Mouse (Mus musculus) liver, embryonic 15.5 days (tissue): Measurements from ENCODE around the gene Atf5. TPM values are rescaled to one million over a fixed set of nuclear protein-coding genes. Genes with fewer than 3 reads are reported as not detected.

ENCODE experiments used
- ATAC-seq: fragments of 200-750 bp; cut with Nextera tagmentation; 2 replicates; pipeline ENCODE4 v1.8.0; 2017; ENCODE audit warnings: moderate number of reproducible peaks, mild to moderate bottlenecking, moderate library complexity; ENCODE audit not compliant: insufficient read depth
- H3K27ac ChIP-seq: fragments of 300-500 bp; sonication (generic); replicated peaks from 2 replicates; pipeline ENCODE4 v1.5.1; 2015; ENCODE audit warnings: mild to moderate bottlenecking, inconsistent platforms
- H3K27me3 ChIP-seq: fragments of 300-500 bp; sonication (generic); 2 replicates; pipeline ENCODE4 v1.6.1; 2015; ENCODE audit warnings: mild to moderate bottlenecking, inconsistent platforms
- H3K36me3 ChIP-seq: fragments of 300-500 bp; sonication (generic); replicated peaks from 2 replicates; pipeline ENCODE4 v1.6.1; 2015; ENCODE audit warnings: moderate library complexity, mild to moderate bottlenecking, inconsistent platforms
- H3K4me1 ChIP-seq: fragments of 300-500 bp; sonication (generic); replicated peaks from 2 replicates; pipeline ENCODE4 v1.6.1; 2015; ENCODE audit warnings: inconsistent platforms
- H3K4me2 ChIP-seq: fragments of 300-500 bp; sonication (generic); 2 replicates; pipeline ENCODE4 v1.6.1; 2015; ENCODE audit warnings: moderate library complexity, mild to moderate bottlenecking, inconsistent platforms
- H3K4me3 ChIP-seq: fragments of 300-500 bp; sonication (generic); replicated peaks from 2 replicates; pipeline ENCODE4 v1.5.1; 2015; ENCODE audit warnings: mild to moderate bottlenecking, inconsistent platforms
- H3K9ac ChIP-seq: fragments of 300-500 bp; sonication (generic); 2 replicates; pipeline ENCODE4 v1.6.1; 2015; ENCODE audit warnings: moderate library complexity, mild to moderate bottlenecking, inconsistent platforms
- H3K9me3 ChIP-seq: fragments of 300-500 bp; sonication (generic); replicated peaks from 2 replicates; pipeline ENCODE4 v1.6.1; 2016; ENCODE audit warnings: inconsistent platforms
- WGBS: fragments of 180-500 bp; shearing (Covaris S2); methylation state at CpG from one replicate; pipeline ENCODE4 v1.1.7; 2015; ENCODE audit warnings: mixed read lengths; ENCODE audit not compliant: insufficient replicate concordance; 5-methylcytosine and 5-hydroxymethylcytosine counted together
- polyA plus RNA-seq: library from polyadenylated mRNA; unstranded; fragments of >200 nt; fragmentation: Nextera tagmentation; extraction: Ambion mirVana; gene quantifications from 2 replicates; pipeline ENCODE4 v1.2.1, GENCODE M21; 2015

The Atf5 gene
- polyA plus RNA-seq, 1 experiment from 2014 or later, result 7.5 TPM

DNA sequence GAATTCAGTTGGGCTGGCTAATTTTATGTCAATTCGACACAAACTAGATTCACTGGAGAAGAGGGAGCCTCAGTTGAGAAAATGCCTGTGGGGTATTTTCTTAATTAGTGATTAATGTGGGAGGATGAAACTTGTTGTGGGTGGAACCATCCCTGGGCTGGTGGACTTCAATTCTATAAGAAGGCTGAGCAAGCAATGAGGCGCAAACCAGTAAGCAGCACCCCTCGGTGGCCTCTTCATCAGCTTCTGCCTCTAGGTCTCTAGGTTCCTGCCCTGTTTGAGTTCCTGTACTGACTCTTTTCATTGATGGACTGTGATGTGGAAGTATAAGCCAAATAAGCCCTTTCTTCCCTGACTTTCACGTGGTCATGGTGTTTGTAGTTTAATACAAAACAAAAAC lies 6.1 kb downstream of the Atf5 start:
- Histone ChIP-seq H3K4me2 (no peak overlapping the region), H3K27me3 (0 out of 2 replicates have a peak, but pooled peaks cover 3% of the 10 kb centered on the region), H3K9me3 (no peaks in the 10 kb centered on the region), H3K36me3 (peaks cover 10% of the 10 kb centered on the region; the same call in 1 of the 2 replicates), H3K27ac (no peak overlapping the region), H3K9ac (no peak overlapping the region), H3K4me1 (peaks cover 14% of the 10 kb centered on the region), H3K4me3 (no peak overlapping the region)
- 67% methylated on average over 4 of the region's 4 CpGs for WGBS
- ATAC-seq, result no peak

DNA sequence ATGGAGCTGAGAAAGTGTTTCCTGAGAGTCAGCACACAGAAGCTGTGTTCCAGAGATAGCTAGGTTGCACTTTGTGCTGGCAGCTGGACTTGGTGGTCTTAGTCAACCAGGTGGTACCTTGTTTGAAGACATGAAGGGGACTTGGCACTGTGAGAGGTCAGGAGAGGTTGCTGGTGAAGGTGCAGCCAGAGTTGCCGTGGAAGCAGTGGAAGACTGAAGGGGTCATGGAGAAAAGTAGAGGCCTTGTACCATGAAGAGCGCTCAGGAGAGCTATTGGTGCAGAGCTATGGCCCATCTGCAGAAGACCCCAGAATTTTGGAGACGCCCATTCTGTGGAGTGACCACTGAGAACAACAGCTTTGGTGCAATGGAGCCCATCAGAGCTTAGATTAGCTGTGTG lies 7.0 kb downstream of the Atf5 start:
- no peak for ATAC-seq
- no peak overlapping the region for H3K4me3 ChIP-seq
- H3K4me1 ChIP-seq, result peaks cover 5% of the 10 kb centered on the region; the same call in 1 of the 2 replicates
- H3K4me2 ChIP-seq, result no peak overlapping the region
- no peak overlapping the region for H3K9ac ChIP-seq
- H3K27ac ChIP-seq, result no peak overlapping the region
- no peaks in the 10 kb centered on the region for H3K9me3 ChIP-seq
- WGBS, result 72% methylated on average over 3 of the region's 3 CpGs
- 0 out of 2 replicates have a peak, but pooled peaks cover 9% of the 10 kb centered on the region for H3K27me3 ChIP-seq
- peaks cover 7% of the 10 kb centered on the region; the same call in 1 of the 2 replicates for H3K36me3 ChIP-seq

DNA sequence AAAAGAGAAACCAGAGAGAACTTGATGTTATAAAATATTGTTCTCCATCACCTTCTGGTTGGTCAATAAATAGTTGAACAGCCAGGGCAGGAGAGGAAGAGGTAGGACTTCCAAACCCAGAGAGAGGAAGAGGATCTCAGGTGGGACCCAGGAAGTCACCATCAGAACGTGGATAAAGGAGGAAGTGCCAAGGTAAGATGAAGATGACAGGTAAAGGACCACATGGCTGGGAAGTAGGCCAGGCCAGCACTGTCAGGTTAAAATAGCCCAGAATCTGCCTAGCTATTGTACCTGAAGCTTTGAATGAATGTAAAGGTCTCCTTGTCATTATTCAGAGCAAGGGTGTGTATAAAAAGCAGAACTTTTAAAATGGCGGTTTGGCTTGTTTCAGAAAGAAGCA lies 7.5 kb downstream of the Atf5 start:
- H3K4me1 ChIP-seq, result 0 out of 2 replicates have a peak, but pooled peaks cover 4% of the 10 kb centered on the region
- H3K36me3 ChIP-seq, result peaks cover 1% of the 10 kb centered on the region; the same call in 1 of the 2 replicates
- ATAC-seq, result no peak
- H3K9me3 ChIP-seq, result no peaks in the 10 kb centered on the region
- WGBS, result 49% methylated on average over 2 of the region's 2 CpGs
- no peak overlapping the region for H3K4me2 ChIP-seq
- no peak overlapping the region for H3K4me3 ChIP-seq
- 0 out of 2 replicates have a peak, but pooled peaks cover 9% of the 10 kb centered on the region for H3K27me3 ChIP-seq
- no peak overlapping the region for H3K27ac ChIP-seq
- H3K9ac ChIP-seq, result no peak overlapping the region

DNA sequence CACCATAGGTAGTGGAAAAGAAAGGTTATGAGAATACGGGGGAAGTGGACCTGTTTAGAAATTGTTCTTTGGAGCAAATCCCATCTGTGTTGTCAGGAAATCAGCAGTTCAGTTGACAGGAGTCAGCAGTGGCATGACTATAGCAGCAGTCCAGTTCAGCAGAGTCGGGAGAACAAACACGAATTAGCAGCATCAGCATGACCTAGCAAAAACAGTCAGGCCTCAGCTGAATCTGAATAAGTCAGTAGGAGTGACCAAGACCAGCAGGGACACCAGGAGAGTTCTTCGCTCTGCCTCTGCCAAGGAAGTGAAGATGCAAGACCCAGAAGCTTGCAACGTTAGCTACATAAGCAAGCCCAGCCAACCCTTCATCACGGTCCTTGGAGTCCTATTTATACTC lies 23.7 kb downstream of the Atf5 start:
- no peaks in the 10 kb centered on the region for H3K36me3 ChIP-seq
- no peak for ATAC-seq
- H3K9me3 ChIP-seq, result no peaks in the 10 kb centered on the region
- H3K4me1 ChIP-seq, result no peaks in the 10 kb centered on the region
- H3K27ac ChIP-seq, result no peak overlapping the region
- no peak overlapping the region for H3K4me2 ChIP-seq
- H3K9ac ChIP-seq, result no peak overlapping the region
- H3K27me3 ChIP-seq, result no peaks in the 10 kb centered on the region; the same call in 1 of the 2 replicates
- WGBS, result 66% methylated on average over 6 of the region's 6 CpGs
- H3K4me3 ChIP-seq, result no peak overlapping the region

DNA sequence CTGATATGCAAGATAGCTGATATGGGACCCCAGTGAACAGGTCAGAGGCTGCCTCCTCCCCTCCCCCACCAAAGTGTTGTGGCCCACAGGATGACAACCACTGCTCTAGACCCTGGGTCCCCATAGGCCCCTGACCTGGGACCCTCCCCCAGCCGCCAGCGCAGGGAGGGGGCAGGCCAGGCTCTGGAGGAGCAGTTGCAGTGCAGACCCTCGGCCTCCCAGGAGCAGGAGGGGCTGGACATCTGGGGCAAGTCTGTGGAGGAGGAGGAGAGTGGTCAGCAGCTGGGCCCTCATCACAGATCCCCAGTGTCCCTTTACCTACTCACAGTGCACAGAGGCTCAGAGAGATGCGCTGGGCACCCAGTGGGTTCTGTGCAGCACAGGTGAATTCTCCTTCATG lies 26.4 kb downstream of the Atf5 start:
- Histone ChIP-seq H3K4me1 (no peaks in the 10 kb centered on the region), H3K36me3 (no peaks in the 10 kb centered on the region), H3K9ac (no peak overlapping the region), H3K4me2 (no peak overlapping the region), H3K27ac (no peak overlapping the region), H3K9me3 (no peaks in the 10 kb centered on the region), H3K27me3 (peaks cover 6% of the 10 kb centered on the region; the same call in 1 of the 2 replicates), H3K4me3 (no peak overlapping the region)
- WGBS, result 51% methylated on average over 4 of the region's 4 CpGs
- no peak for ATAC-seq

DNA sequence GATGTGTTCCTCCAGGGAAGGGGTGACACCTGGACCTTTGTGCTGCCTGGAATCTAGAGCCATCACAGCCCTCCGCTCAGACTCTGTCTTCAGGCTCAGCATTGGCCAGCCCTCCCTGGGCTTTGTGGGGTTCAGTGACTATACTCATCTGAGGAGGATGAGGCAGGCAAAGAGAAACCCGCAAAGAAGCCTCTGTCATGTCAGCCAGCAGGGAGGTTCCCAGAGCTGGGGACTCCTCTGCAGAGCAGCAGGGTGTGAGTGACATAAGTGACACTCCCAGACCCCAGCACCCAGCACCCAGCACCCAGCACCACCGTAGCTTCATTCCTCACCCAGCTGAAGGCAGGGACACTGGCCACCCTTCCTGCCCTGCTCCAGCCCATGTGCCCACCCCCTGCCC lies 26.9 kb downstream of the Atf5 start:
- Histone ChIP-seq H3K9ac (no peak overlapping the region), H3K9me3 (no peaks in the 10 kb centered on the region), H3K27ac (no peak overlapping the region), H3K36me3 (no peaks in the 10 kb centered on the region), H3K27me3 (peaks cover 6% of the 10 kb centered on the region; the same call in 1 of the 2 replicates), H3K4me2 (no peak overlapping the region), H3K4me3 (no peak overlapping the region), H3K4me1 (no peaks in the 10 kb centered on the region)
- WGBS, result 54% methylated on average over 3 of the region's 3 CpGs
- no peak for ATAC-seq

DNA sequence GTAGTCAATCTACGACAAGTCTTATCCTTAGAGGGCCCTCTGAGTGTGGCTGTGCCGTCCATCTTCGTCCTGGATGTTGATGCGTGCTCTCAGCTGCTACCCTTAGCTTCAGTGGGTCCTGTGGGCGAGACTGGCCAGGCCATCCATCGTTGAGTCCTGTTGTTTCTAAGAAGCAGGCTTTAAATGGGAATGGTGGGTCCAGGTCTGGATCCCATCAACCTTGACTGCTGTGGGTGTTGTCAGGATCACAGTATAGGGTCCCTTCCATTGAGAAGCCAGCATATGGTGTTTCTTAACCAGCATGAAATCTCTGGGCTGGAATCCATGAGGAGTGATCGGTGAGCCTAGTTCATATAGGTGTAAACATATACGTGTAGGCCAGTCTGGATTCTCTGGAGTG lies 36.4 kb downstream of the Atf5 start:
- H3K36me3 ChIP-seq, result peaks cover 25% of the 10 kb centered on the region

DNA sequence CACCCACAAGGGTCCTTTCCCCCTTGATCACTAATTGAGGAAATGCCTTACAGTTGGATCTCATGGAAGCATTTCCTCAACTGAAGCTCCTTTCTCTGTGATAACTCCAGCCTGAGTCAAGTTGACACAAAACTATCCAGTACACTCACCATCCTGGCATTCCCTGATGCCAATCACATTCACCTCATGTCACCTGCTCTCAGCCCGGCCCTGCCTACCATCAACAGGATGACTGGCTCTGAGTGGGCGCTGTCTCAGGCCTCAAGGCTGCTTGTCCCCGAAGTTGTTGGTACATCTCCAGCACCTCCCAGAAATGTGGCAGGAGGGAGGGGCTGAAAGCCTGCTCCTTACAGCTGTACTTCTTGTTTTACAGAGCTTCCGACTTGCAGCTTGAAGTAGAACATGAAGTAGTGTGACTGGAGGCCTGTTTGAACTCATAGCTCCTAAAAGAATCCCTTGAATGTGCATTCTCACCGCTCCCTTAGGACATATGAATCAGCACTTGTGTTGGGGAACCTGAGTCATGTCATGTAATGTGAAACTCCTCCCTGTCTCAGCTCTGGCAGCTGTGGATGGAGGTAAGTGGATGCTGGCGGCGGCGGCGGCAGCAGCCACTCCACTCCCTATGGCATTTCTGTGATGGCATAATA lies 39.5 kb downstream of the Atf5 start:
- Histone ChIP-seq H3K4me1 (peaks cover 36% of the 10 kb centered on the region), H3K4me3 (no peak overlapping the region), H3K9ac (no peak overlapping the region), H3K4me2 (peak overlapping the region; percentile 32; the same call in 1 of the 2 replicates), H3K27ac (peak overlapping the region; percentile 83), H3K27me3 (no peaks in the 10 kb centered on the region), H3K9me3 (no peaks in the 10 kb centered on the region), H3K36me3 (peaks cover 48% of the 10 kb centered on the region)
- 81% methylated on average over 9 of the region's 9 CpGs for WGBS
- ATAC-seq, result peak; percentile 30

More for the DNA sequence above, 36.4 kb downstream of the Atf5 start:
- Histone ChIP-seq H3K4me1 (peaks cover 14% of the 10 kb centered on the region), H3K4me3 (no peak overlapping the region), H3K27ac (no peak overlapping the region), H3K9ac (no peak overlapping the region), H3K4me2 (no peak overlapping the region), H3K27me3 (peaks cover 4% of the 10 kb centered on the region; the same call in 1 of the 2 replicates), H3K9me3 (no peaks in the 10 kb centered on the region)
- ATAC-seq, result no peak
- WGBS, result 80% methylated on average over 8 of the region's 8 CpGs

DNA sequence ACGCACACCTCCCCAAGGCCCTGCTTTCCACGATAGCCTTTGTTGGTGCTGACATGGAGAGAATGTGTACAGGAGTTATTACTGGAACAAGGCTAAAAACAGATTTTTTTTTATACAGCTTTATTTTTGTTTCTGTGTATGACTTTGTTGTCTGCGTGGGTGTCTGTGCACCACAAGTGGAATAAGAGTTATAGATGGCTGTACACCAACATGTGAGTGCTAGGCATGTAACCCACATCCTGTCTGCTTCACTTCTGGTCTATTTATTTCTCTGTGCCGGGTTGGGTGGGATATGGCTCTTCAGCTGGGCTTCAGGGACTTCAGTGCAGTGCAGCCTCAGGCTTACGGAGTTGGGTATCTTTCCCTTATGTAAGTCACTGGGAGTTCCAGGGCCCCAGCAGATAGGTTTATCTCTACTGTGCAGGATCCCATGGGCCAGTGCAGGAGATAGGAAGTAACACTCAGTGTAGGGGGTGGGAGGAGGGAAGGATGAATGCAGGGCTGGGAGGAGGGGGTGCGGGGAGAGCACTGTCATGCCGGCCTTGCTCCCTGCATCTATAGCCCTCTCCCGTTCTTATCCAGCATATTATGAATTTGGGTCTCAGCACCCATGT lies 43.8 kb downstream of the Atf5 start:
- Histone ChIP-seq H3K9me3 (no peaks in the 10 kb centered on the region), H3K4me3 (no peak overlapping the region), H3K9ac (no peak overlapping the region; the same call in 1 of the 2 replicates), H3K27ac (peak overlapping the region; percentile 79), H3K36me3 (peaks cover 88% of the 10 kb centered on the region), H3K4me2 (peak overlapping the region; percentile 43), H3K27me3 (no peaks in the 10 kb centered on the region), H3K4me1 (peaks cover 75% of the 10 kb centered on the region)
- 38% methylated on average over 8 of the region's 8 CpGs for WGBS
- peak; percentile 93 for ATAC-seq

DNA sequence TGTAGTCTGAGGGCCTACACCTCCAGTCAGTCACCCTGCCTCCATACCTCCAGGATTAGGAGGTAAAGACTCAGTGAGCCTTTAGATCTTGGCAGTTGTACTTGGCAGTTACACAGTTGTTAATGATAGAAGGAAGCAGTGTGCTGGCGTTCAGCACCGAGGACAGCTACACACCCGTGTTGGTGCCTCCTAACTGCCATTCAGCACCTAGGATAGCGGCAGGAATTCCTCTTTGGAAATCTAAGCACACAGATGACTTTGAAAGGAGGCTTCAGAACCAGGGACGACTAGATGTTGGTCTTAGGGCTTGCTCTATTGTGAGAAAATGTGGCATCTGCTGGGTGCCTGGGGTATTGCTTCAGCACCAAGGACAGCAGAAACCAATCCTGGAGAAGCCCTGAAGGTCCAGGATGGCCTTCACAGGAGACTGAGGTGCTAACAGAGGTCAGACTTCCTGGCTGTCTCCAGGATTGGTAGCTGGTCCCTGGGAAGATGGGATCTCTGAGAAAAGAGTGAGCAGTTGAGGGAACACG lies 46.3 kb downstream of the Atf5 start:
- no peak for ATAC-seq
- Histone ChIP-seq H3K27me3 (no peaks in the 10 kb centered on the region), H3K4me2 (no peak overlapping the region), H3K27ac (no peak overlapping the region), H3K4me3 (no peak overlapping the region), H3K36me3 (peaks cover 91% of the 10 kb centered on the region), H3K4me1 (peaks cover 77% of the 10 kb centered on the region), H3K9ac (no peak overlapping the region), H3K9me3 (no peaks in the 10 kb centered on the region)
- 23% methylated on average over 6 of the region's 6 CpGs for WGBS

DNA sequence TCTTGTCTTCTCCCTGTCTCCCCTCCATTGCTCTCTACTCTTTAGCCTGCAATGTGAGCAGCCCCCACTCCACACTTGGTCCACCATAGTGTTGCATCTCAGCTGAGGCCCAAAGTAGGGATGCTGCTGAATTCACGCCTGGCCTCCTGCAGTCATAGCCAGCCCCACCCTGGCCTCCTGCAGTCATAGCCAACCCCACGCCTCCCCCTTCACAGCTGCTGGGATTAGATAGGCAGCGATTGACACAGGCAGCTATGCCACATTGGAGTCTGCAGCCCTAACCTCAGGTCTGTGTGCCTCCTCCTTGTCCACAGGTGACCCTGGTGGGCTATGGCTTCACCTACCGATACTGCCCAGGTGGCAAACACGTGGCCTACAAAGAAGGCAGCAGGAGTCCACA lies 48.3 kb downstream of the Atf5 start:
- peak overlapping the region; percentile 63 for H3K27ac ChIP-seq
- peaks cover 91% of the 10 kb centered on the region for H3K36me3 ChIP-seq
- H3K27me3 ChIP-seq, result no peaks in the 10 kb centered on the region
- no peak overlapping the region for H3K4me3 ChIP-seq
- peak overlapping the region; percentile 52 for H3K4me2 ChIP-seq
- peak; percentile 63 for ATAC-seq
- no peak overlapping the region for H3K9ac ChIP-seq
- 46% methylated on average over 5 of the region's 5 CpGs for WGBS
- no peaks in the 10 kb centered on the region for H3K9me3 ChIP-seq
- H3K4me1 ChIP-seq, result peaks cover 67% of the 10 kb centered on the region
